Mouse (Mus musculus) bone marrow macrophage, adult 2 months (primary cell): Measurements from ENCODE around the gene Rbpms2.

Experiments used
- CTCF ChIP-seq: IDR thresholded peaks from 2 replicates; pipeline ENCODE4 v1.5.1; 2012; ENCODE audit warnings: low read depth, mild to moderate bottlenecking, low read length, moderate library complexity
- POLR2A ChIP-seq: IDR thresholded peaks from 2 replicates; pipeline ENCODE4 v1.6.1; 2012; ENCODE audit warnings: mild to moderate bottlenecking, low read depth, low read length, borderline replicate concordance

- no peak for TF ChIP-seq CTCF
- TF ChIP-seq POLR2A = no peak
Measured at GRCm38 (mm10) chr9:65675461-65676357, 46.3 kb downstream of the Rbpms2 start.
